Mouse (Mus musculus) liver, embryonic 16.5 days (tissue): ENCODE measurements around the gene Grcc10. TPM values are rescaled to one million over a fixed set of nuclear protein-coding genes. Genes with fewer than 3 reads are reported as not detected.
A peak's percentile ranks its signal among the peaks of the same experiment; 100 is the strongest.

Experiments
- ATAC-seq: fragments of 200-750 bp; cut with Nextera tagmentation; 2 replicates; pipeline ENCODE4 v1.8.0; 2017; ENCODE audit warnings: low read depth, mild to moderate bottlenecking, moderate number of reproducible peaks, moderate library complexity
- H3K27ac ChIP-seq: fragments of 300-500 bp; sonication (generic); 2 replicates; pipeline ENCODE4 v1.5.1; 2014; ENCODE audit warnings: mild to moderate bottlenecking, low read length
- H3K27me3 ChIP-seq: fragments of 300-500 bp; sonication (generic); 2 replicates; pipeline ENCODE4 v1.6.1; 2014; ENCODE audit warnings: low read depth, low read length, mixed read lengths; ENCODE audit not compliant: control insufficient read depth, insufficient read depth
- H3K36me3 ChIP-seq: fragments of 300-500 bp; sonication (generic); 2 replicates; pipeline ENCODE4 v1.6.1; 2014; ENCODE audit warnings: mild to moderate bottlenecking; ENCODE audit not compliant: control insufficient read depth, insufficient read depth
- H3K4me1 ChIP-seq: fragments of 300-500 bp; sonication (generic); 2 replicates; pipeline ENCODE4 v1.6.1; 2014; ENCODE audit warnings: low read depth, low read length, mixed read lengths; ENCODE audit not compliant: control insufficient read depth
- H3K4me2 ChIP-seq: fragments of 300-500 bp; sonication (generic); 2 replicates; pipeline ENCODE4 v1.6.1; 2014; ENCODE audit warnings: low read depth, low read length, mixed read lengths
- H3K4me3 ChIP-seq: fragments of 300-500 bp; sonication (generic); 2 replicates; pipeline ENCODE4 v1.5.1; 2014; ENCODE audit warnings: low read depth, mild to moderate bottlenecking, low read length
- H3K9ac ChIP-seq: fragments of 300-500 bp; sonication (generic); 2 replicates; pipeline ENCODE4 v1.6.1; 2014; ENCODE audit warnings: low read depth, low read length
- H3K9me3 ChIP-seq: fragments of 300-500 bp; sonication (generic); replicated peaks from 2 replicates; pipeline ENCODE4 v1.6.1; 2016; ENCODE audit warnings: low read length; ENCODE audit not compliant: control insufficient read depth
- WGBS: fragments of 180-500 bp; shearing (Covaris S2); extraction: QIAGEN DNeasy Blood & Tissue Kit; methylation state at CpG from one replicate; pipeline ENCODE4 v1.1.7; 2014; ENCODE audit not compliant: insufficient replicate concordance; 5-methylcytosine and 5-hydroxymethylcytosine counted together
- polyA plus RNA-seq: library from polyadenylated mRNA; unstranded; fragments of >200 nt; fragmentation: Nextera tagmentation; extraction: Ambion mirVana; gene quantifications from 2 replicates; pipeline ENCODE4 v1.2.1, GENCODE M21; 2015

Grcc10 gene
- polyA plus RNA-seq, 1 experiment from 2014 or later, result 83.6 TPM

DNA sequence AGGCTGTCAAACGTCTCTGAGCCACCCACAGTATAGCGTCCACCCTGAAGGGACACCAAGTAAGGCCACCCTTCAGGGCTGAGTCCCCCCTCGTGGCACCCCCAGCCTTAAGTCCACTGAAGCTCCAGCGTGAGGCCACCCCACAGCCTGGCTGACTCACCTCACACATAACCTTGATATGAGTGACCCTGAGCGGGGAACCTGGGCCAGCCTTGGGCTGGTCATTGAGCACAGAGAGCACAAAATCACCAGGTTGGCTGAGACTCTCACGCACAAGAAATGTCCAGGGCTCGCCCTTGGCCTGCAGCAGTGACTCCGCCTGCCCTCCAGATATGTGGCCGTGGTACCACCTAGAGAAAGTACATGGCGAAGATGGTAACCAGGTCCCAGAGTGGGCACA, 12.6 kb downstream of the Grcc10 start:
- Histone ChIP-seq H3K27me3 (no peaks in the 10 kb centered on the region), H3K36me3 (no peaks in the 10 kb centered on the region), H3K4me3 (no peak overlapping the region), H3K4me1 (peaks cover 15% of the 10 kb centered on the region), H3K27ac (no peak overlapping the region), H3K9me3 (no peaks in the 10 kb centered on the region), H3K9ac (no peak overlapping the region), H3K4me2 (no peak overlapping the region)
- WGBS, result 78% methylated on average over 10 of the region's 10 CpGs
- no peak for ATAC-seq

DNA sequence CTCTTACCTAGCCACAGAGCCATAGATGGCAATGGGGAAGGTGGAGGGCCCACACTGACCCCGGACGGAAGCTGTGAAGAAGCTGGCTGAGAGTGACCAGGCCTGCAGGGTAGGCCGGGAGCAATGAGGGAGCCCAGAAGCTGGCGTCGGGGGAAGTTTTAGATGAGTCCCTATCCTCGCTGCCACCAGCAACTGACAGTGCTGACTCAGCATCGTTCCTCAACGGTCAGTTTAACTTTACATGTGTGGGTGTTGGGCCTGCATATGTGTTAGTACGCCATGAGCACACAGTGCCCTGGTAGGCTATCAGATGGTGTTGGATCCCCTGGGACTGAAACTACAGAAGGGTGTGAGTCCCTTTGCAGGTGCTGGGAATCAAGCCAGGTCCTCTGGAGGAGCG, 16.7 kb downstream of the Grcc10 start:
- 50% methylated on average over 10 of the region's 10 CpGs for WGBS
- no peaks in the 10 kb centered on the region for H3K9me3 ChIP-seq
- ATAC-seq, result no peak
- no peak overlapping the region for H3K4me2 ChIP-seq
- H3K36me3 ChIP-seq, result no peaks in the 10 kb centered on the region
- H3K27me3 ChIP-seq, result no peaks in the 10 kb centered on the region
- no peak overlapping the region for H3K4me3 ChIP-seq
- peaks cover 26% of the 10 kb centered on the region for H3K4me1 ChIP-seq
- no peak overlapping the region for H3K9ac ChIP-seq
- peak overlapping the region; percentile 34 for H3K27ac ChIP-seq

DNA sequence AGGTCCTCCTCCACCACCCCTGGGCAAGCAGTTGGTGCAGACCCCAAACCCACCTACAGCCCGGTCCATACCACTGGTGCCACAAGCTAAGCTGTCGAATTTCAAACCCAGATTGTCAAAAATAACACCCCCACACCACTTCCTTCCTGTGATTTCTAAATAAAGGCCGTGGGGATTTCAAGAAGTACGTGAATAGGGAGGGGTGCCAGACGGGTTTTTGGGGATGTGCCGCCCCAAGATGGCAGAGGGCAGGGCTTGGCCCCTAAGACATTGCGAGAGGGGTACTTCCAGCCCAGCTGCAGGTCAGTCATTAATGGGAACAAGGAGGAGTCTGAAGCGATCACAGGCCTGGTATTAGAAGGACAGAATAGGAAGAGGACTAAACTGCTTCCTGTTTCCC, 17.6 kb downstream of the Grcc10 start:
- Histone ChIP-seq H3K27me3 (no peaks in the 10 kb centered on the region), H3K9ac (no peak overlapping the region), H3K9me3 (no peaks in the 10 kb centered on the region), H3K4me2 (no peak overlapping the region), H3K4me3 (no peak overlapping the region), H3K36me3 (no peaks in the 10 kb centered on the region), H3K27ac (peak overlapping the region; percentile 43), H3K4me1 (peaks cover 35% of the 10 kb centered on the region)
- ATAC-seq, result no peak
- 53% methylated on average over 8 of the region's 8 CpGs for WGBS

DNA sequence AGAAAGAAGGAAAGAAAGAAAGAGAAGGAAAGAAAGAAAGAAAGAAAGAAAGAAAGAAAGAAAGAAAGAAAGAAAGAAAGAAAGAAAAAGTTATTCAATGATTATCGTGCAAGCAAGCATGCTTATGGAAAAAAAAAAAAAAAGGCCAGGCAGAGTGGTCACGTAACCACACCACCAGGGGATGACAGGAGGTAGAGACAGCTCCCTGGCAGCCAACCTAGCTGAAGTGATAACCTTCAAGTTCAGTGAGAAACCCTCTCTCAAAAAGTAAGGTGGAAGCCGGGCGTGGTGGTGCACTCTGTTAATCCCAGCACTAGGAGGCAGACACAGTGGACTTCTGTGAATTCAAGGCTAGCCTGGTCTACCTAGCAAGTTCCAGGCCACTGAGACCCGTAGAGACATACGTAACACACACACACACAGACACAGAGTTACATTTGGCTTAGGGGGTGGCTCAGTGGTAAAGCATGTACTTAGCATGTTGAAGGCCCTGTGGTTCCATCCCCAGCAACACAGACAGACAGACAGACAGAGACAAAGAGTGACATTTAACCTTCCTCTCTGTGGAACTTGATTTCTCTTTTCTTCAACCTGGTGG, 18.2 kb downstream of the Grcc10 start:
- 58% methylated on average over 6 of the region's 6 CpGs for WGBS
- Histone ChIP-seq H3K4me1 (peaks cover 36% of the 10 kb centered on the region), H3K4me3 (no peak overlapping the region), H3K4me2 (no peak overlapping the region), H3K36me3 (no peaks in the 10 kb centered on the region), H3K9ac (no peak overlapping the region; the same call in 1 of the 2 replicates), H3K9me3 (no peaks in the 10 kb centered on the region), H3K27me3 (no peaks in the 10 kb centered on the region), H3K27ac (peak overlapping the region; percentile 43)
- ATAC-seq, result no peak

DNA sequence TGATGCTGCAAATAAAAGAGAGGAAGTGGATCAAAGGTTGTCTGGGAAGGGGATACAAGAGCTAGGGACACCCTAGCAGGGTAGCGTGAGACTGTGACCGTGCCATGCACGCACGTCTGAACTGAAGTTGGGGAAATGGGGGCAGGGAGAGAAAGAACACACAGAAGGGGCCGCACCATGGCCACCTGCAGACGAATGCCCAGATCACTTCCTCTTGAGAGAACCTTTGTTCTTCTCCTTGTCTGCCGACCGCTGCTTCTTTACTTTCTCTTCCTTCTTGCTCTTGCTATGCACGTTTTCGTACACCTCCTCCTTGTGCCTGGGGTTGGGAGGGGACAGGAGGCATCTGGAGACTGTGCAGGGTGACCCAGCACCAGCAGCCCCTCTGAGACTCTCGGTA, 20.3 kb downstream of the Grcc10 start:
- Histone ChIP-seq H3K36me3 (peaks cover 10% of the 10 kb centered on the region), H3K9me3 (no peaks in the 10 kb centered on the region), H3K27ac (peak overlapping the region; percentile 54; the same call in 1 of the 2 replicates), H3K4me3 (no peak overlapping the region), H3K27me3 (no peaks in the 10 kb centered on the region), H3K4me2 (no peak overlapping the region), H3K9ac (no peak overlapping the region), H3K4me1 (peaks cover 36% of the 10 kb centered on the region)
- 54% methylated on average over 11 of the region's 11 CpGs for WGBS
- no peak for ATAC-seq

DNA sequence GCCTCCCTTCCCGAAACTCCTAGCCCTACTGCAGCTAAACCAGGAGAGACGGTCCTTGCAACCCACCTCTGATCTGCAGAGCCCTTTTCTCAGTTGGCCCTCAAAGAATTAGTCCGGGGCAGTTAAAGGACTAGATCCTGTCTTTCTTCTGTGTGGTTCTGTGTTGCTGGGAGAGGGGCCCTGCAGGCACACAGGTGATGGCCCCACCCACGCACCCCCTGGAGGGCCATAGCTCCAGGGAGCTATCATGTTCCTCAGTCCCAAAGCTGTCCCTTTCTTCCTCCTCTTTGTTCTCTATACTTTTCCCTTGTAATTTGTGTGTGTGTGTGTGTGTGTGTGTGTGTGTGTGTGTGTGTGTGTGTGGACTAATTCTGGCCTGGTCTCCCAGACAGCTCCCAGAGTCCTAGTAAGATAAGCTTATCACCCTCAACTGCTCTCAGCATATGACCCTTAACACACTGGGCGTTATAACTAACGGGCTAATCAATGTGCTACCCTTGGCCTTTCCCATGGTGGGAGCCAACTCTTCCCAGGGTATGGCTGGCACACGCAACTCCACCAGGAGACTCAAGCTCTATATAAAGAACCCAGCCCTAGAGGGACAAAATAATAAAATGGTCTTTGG, 21.7 kb downstream of the Grcc10 start:
- Histone ChIP-seq H3K27ac (peak overlapping the region; percentile 55), H3K4me1 (peaks cover 34% of the 10 kb centered on the region), H3K36me3 (peaks cover 24% of the 10 kb centered on the region), H3K4me2 (peak overlapping the region; percentile 10; the same call in 1 of the 2 replicates), H3K9ac (peak overlapping the region; percentile 19; the same call in 1 of the 2 replicates), H3K9me3 (no peaks in the 10 kb centered on the region), H3K4me3 (no peak overlapping the region), H3K27me3 (no peaks in the 10 kb centered on the region)
- WGBS, result 38% methylated on average over 7 of the region's 7 CpGs
- ATAC-seq, result peak; percentile 89

DNA sequence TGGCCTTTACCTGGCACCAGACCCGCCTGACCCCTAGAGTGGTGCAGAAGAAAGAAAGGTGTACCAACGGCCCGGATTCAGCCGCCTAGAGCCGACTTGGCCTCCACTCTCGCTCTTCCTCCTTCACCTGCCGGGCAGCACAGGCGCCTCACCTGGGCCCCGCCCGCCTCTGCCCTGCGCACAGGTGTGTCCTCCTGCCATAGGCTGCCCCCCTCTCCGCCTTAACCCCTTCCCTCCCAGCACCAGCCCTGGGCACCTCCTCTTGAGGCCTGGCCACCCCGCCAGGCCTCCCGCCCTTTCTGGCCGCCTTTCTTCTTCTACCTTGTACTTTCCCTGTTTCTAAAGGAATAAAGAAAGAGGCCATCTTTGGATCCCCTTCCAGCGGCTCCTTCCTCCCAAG, 22.5 kb downstream of the Grcc10 start:
- Histone ChIP-seq H3K4me1 (peaks cover 36% of the 10 kb centered on the region), H3K4me3 (no peak overlapping the region), H3K9me3 (no peaks in the 10 kb centered on the region), H3K36me3 (peaks cover 30% of the 10 kb centered on the region), H3K27ac (peak overlapping the region; percentile 55), H3K9ac (no peak overlapping the region), H3K4me2 (no peak overlapping the region), H3K27me3 (no peaks in the 10 kb centered on the region)
- no peak for ATAC-seq
- WGBS, result 81% methylated on average over 14 of the region's 16 CpGs

DNA sequence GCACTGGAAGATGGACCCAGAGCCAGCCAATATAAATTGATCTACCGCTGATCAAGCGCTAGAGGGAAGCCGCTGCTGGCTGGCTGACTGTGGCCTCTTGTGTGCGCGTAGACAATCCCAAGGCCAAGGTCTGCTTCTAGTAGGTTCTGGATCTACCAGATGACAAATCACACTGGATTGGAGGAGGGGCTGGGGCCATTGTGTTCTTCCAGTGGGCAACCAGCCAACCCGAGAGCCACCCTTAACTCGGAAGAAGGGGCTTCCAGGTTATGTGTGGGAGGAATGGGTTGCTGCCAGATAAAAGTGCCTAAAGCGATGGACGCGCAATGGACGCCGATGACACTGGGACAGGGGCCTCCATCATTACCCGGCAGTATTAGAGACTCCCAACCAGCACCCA, 23.2 kb downstream of the Grcc10 start:
- no peak overlapping the region for H3K27ac ChIP-seq
- no peaks in the 10 kb centered on the region for H3K27me3 ChIP-seq
- WGBS, result 87% methylated on average over 13 of the region's 13 CpGs
- no peak for ATAC-seq
- H3K9me3 ChIP-seq, result no peaks in the 10 kb centered on the region
- no peak overlapping the region for H3K9ac ChIP-seq
- H3K4me1 ChIP-seq, result peaks cover 39% of the 10 kb centered on the region
- H3K36me3 ChIP-seq, result peaks cover 30% of the 10 kb centered on the region
- H3K4me2 ChIP-seq, result no peak overlapping the region
- H3K4me3 ChIP-seq, result no peak overlapping the region

DNA sequence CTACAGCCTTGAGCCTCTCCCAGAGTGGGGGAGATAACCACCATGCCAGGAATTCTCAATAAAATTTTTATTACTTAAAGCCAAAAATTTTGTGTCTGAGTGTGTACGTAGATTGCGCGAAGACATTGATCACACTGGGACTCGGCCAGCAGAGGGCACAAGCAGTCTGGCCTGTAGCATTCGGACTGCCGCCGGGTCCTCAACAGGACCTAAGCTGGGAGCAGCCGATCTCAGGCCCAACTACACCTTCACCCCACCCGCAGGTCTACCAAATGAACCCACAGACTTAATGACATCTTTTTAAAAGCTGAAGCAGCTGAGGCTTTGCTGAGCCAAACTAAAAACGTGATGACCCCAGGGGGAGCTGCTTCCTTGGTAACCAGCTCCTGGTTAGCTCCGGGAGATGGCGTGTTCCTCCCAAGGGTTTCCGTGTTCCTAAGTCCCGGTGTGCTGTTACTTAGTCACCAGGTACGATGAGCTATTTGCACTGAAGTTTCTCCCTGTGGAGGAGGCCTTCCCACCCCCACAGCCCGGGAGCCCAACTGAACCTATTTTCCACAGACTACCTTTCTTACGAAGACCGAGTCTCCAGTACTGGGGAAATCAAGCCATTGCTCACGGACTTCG, 24.2 kb downstream of the Grcc10 start:
- no peak overlapping the region for H3K27ac ChIP-seq
- peaks cover 41% of the 10 kb centered on the region for H3K4me1 ChIP-seq
- H3K9me3 ChIP-seq, result no peaks in the 10 kb centered on the region
- H3K36me3 ChIP-seq, result peaks cover 30% of the 10 kb centered on the region
- no peak for ATAC-seq
- no peaks in the 10 kb centered on the region for H3K27me3 ChIP-seq
- H3K4me2 ChIP-seq, result no peak overlapping the region
- H3K4me3 ChIP-seq, result no peak overlapping the region
- WGBS, result 61% methylated on average over 20 of the region's 20 CpGs
- no peak overlapping the region for H3K9ac ChIP-seq
